Mouse (Mus musculus) E14TG2a.4 (cell line): Measurements from ENCODE around the gene Pigh.

ENCODE experiments used
- H3K27me3 ChIP-seq: 2 replicates; pipeline ENCODE4 v1.6.1; 2014; ENCODE audit warnings: low read length, control low read depth; ENCODE audit not compliant: insufficient read depth
- H3K36me3 ChIP-seq: 2 replicates; pipeline ENCODE4 v1.6.1; 2014; ENCODE audit warnings: low read length, control low read depth; ENCODE audit not compliant: insufficient read depth
- H3K4me1 ChIP-seq: replicated peaks from 2 replicates; pipeline ENCODE4 v1.6.1; 2014; ENCODE audit warnings: low read depth, low read length, control low read depth
- H3K4me3 ChIP-seq: replicated peaks from 2 replicates; pipeline ENCODE4 v1.5.1; 2014; ENCODE audit warnings: mild to moderate bottlenecking, low read length
- H3K9me3 ChIP-seq: 2 replicates; pipeline ENCODE4 v1.6.1; 2014; ENCODE audit warnings: low read length, control low read depth
- CTCF ChIP-seq: conservative IDR thresholded peaks from 2 replicates; pipeline ENCODE4 v1.5.1; 2014; ENCODE audit warnings: low read length
- NANOG ChIP-seq: IDR thresholded peaks from 2 replicates; pipeline ENCODE4 v1.6.1; 2014; ENCODE audit warnings: borderline replicate concordance, low read length, mixed read lengths
- POU5F1 ChIP-seq: IDR thresholded peaks from 2 replicates; pipeline ENCODE4 v1.6.1; 2014; ENCODE audit warnings: low read length, borderline replicate concordance

The Pigh gene

DNA sequence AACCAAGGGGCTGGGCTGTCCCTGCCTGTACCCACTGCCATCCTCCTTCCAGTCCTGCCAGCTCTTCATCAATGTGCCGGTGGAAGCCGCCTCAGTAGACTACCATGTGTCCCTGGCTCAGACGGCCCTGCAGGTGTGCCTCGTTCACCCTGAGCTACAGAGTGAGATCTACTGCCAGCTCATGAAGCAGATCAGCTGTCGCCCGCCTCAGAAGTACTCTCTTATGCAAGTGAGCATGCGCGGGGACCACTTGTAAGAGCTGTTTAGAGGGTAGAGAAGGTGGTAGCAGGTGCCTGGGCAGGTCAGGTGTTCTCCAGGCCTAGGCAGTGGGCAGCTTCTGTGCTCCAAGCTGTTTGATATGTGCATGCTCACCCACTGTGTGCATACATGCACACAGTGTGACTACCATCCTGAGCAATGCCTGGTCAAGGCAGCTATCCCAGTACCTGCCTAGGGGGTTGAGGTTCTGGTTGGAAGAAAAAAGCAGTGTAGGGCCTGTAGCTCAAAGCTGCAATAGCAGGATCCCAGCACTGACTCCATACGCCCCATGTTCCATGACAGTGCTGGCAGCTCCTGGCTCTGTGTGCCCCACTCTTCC, 18.6 kb downstream of the Pigh start:
- Histone ChIP-seq H3K36me3 (peaks cover 95% of the 10 kb centered on the region), H3K27me3 (no peaks in the 10 kb centered on the region), H3K9me3 (no peaks in the 10 kb centered on the region), H3K4me1 (peaks cover 9% of the 10 kb centered on the region), H3K4me3 (no peak overlapping the region)
- TF ChIP-seq POU5F1 (no peak), CTCF (no peak), NANOG (no peak)

DNA sequence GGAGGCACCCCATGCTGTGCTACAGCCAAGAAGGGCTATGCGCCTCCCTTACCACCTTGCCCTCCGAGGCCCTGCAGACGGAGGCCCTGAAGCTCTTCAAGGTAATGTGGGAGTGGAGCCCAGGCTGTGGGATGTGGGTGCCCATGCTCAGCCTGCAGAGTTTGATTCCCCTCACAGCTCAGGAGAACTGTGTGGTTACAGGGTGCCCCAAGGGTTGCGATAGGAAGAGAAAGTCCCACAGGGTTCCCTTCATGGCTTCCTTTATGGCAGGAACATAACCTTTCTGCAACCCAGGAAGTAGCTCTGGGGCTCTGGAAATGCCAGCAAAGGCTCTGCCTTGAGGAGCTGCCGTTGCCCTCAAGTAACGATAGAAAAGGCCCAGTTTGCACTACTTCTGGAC, 19.5 kb downstream of the Pigh start:
- no peak for TF ChIP-seq CTCF
- no peak for TF ChIP-seq POU5F1
- no peak for TF ChIP-seq NANOG
- Histone ChIP-seq H3K4me3 (no peak overlapping the region), H3K4me1 (peaks cover 9% of the 10 kb centered on the region), H3K27me3 (no peaks in the 10 kb centered on the region), H3K36me3 (peaks cover 95% of the 10 kb centered on the region), H3K9me3 (no peaks in the 10 kb centered on the region)

- Histone ChIP-seq H3K9me3 (no peaks in the 10 kb centered on the region), H3K4me1 (peaks cover 13% of the 10 kb centered on the region), H3K4me3 (no peak overlapping the region), H3K36me3 (peaks cover 95% of the 10 kb centered on the region), H3K27me3 (no peaks in the 10 kb centered on the region)
- no peak for TF ChIP-seq POU5F1
- TF ChIP-seq CTCF: no peak
- no peak for TF ChIP-seq NANOG
Measured at GRCm38 (mm10) chr12:79069187-79069608, 20.3 kb downstream of the Pigh start.

- Histone ChIP-seq H3K4me3 (no peak overlapping the region), H3K9me3 (no peaks in the 10 kb centered on the region), H3K36me3 (peaks cover 95% of the 10 kb centered on the region), H3K4me1 (peaks cover 19% of the 10 kb centered on the region), H3K27me3 (no peaks in the 10 kb centered on the region)
- no peak for TF ChIP-seq POU5F1
- TF ChIP-seq NANOG: no peak
- TF ChIP-seq CTCF: no peak
Measured at GRCm38 (mm10) chr12:79068306-79068705, 21.1 kb downstream of the Pigh start.

GRCm38 (mm10) chr12:79067526-79067925, 21.9 kb downstream of the Pigh start:
- Histone ChIP-seq H3K4me3 (no peak overlapping the region), H3K9me3 (no peaks in the 10 kb centered on the region), H3K36me3 (peaks cover 95% of the 10 kb centered on the region), H3K27me3 (no peaks in the 10 kb centered on the region), H3K4me1 (peaks cover 23% of the 10 kb centered on the region)
- no peak for TF ChIP-seq CTCF
- TF ChIP-seq NANOG: no peak
- TF ChIP-seq POU5F1: no peak

GRCm38 (mm10) chr12:79066431-79066830, 23.0 kb downstream of the Pigh start:
- Histone ChIP-seq H3K27me3 (no peaks in the 10 kb centered on the region), H3K9me3 (no peaks in the 10 kb centered on the region), H3K4me3 (no peak overlapping the region), H3K36me3 (peaks cover 95% of the 10 kb centered on the region), H3K4me1 (peaks cover 32% of the 10 kb centered on the region)
- TF ChIP-seq CTCF (no peak), NANOG (no peak), POU5F1 (no peak)

- H3K36me3 ChIP-seq: peaks cover 96% of the 10 kb centered on the region
- peaks cover 8% of the 10 kb centered on the region for H3K9me3 ChIP-seq
- H3K4me3 ChIP-seq: no peak overlapping the region
- no peaks in the 10 kb centered on the region for H3K27me3 ChIP-seq
- TF ChIP-seq POU5F1: no peak
- TF ChIP-seq NANOG: no peak
- no peak for TF ChIP-seq CTCF
- H3K4me1 ChIP-seq: peaks cover 44% of the 10 kb centered on the region
Measured at GRCm38 (mm10) chr12:79064451-79064850, 25.0 kb downstream of the Pigh start.

- Histone ChIP-seq H3K9me3 (peaks cover 11% of the 10 kb centered on the region), H3K27me3 (no peaks in the 10 kb centered on the region), H3K4me3 (no peak overlapping the region), H3K36me3 (peaks cover 66% of the 10 kb centered on the region), H3K4me1 (peaks cover 40% of the 10 kb centered on the region)
- TF ChIP-seq NANOG (no peak), POU5F1 (no peak), CTCF (no peak)
Measured at GRCm38 (mm10) chr12:79060766-79061652, 28.4 kb downstream of the Pigh start.
